Mouse (Mus musculus) hindbrain, embryonic 11.5 days (tissue): Measurements from ENCODE around the gene Klrc2. TPM values are rescaled to one million over a fixed set of nuclear protein-coding genes. Genes with fewer than 3 reads are reported as not detected.
"Not testable (repeated sequence)": the region's sequence is repeated elsewhere in the genome, so short reads cannot be mapped to it uniquely, and the experiment has no call there.

Experiments used
- ATAC-seq: fragments of 200-750 bp; cut with Nextera tagmentation; 2 replicates; pipeline ENCODE4 v1.8.0; 2017; ENCODE audit warnings: mild to moderate bottlenecking, moderate TSS enrichment, moderate library complexity; ENCODE audit not compliant: low FRiP score
- DNase-seq: peaks from one replicate; pipeline ENCODE4 v3.0.0-alpha.2; 2015; ENCODE audit warnings: low spot score
- H3K27ac ChIP-seq: fragments of 300-500 bp; sonication (generic); 2 replicates; pipeline ENCODE4 v1.5.1; 2014; ENCODE audit warnings: mild to moderate bottlenecking, low read depth, low read length
- H3K27me3 ChIP-seq: fragments of 300-500 bp; sonication (generic); 2 replicates; pipeline ENCODE4 v1.6.1; 2014; ENCODE audit warnings: mild to moderate bottlenecking, low read length, moderate library complexity, mixed read lengths; ENCODE audit not compliant: control insufficient read depth, insufficient read depth
- H3K36me3 ChIP-seq: fragments of 300-500 bp; sonication (generic); 2 replicates; pipeline ENCODE4 v1.6.1; 2014; ENCODE audit warnings: mild to moderate bottlenecking, low read length, moderate library complexity, mixed read lengths; ENCODE audit not compliant: control insufficient read depth, insufficient read depth
- H3K4me1 ChIP-seq: fragments of 300-500 bp; sonication (generic); replicated peaks from 2 replicates; pipeline ENCODE4 v1.6.1; 2014; ENCODE audit warnings: low read length, mixed read lengths; ENCODE audit not compliant: control insufficient read depth, insufficient read depth
- H3K4me2 ChIP-seq: fragments of 300-500 bp; sonication (generic); replicated peaks from 2 replicates; pipeline ENCODE4 v1.6.1; 2014; ENCODE audit warnings: mild to moderate bottlenecking, low read depth, low read length
- H3K4me3 ChIP-seq: fragments of 300-500 bp; sonication (generic); 2 replicates; pipeline ENCODE4 v1.5.1; 2014; ENCODE audit warnings: low read depth, low read length
- H3K9ac ChIP-seq: fragments of 300-500 bp; sonication (generic); 2 replicates; pipeline ENCODE4 v1.6.1; 2014; ENCODE audit warnings: low read depth, low read length
- H3K9me3 ChIP-seq: fragments of 300-500 bp; sonication (generic); 2 replicates; pipeline ENCODE4 v1.6.1; 2016; ENCODE audit warnings: low read length; ENCODE audit not compliant: control insufficient read depth
- WGBS: fragments of 180-500 bp; shearing (Covaris S2); extraction: QIAGEN DNeasy Blood & Tissue Kit; methylation state at CpG from one replicate; pipeline ENCODE4 v1.1.7; 2014; 5-methylcytosine and 5-hydroxymethylcytosine counted together
- polyA plus RNA-seq: library from polyadenylated mRNA; unstranded; fragments of >200 nt; fragmentation: Nextera tagmentation; extraction: Ambion mirVana; gene quantifications from 2 replicates; pipeline ENCODE4 v1.2.1, GENCODE M21; 2014

The Klrc2 gene
- polyA plus RNA-seq: not detected in 2 replicates

DNA sequence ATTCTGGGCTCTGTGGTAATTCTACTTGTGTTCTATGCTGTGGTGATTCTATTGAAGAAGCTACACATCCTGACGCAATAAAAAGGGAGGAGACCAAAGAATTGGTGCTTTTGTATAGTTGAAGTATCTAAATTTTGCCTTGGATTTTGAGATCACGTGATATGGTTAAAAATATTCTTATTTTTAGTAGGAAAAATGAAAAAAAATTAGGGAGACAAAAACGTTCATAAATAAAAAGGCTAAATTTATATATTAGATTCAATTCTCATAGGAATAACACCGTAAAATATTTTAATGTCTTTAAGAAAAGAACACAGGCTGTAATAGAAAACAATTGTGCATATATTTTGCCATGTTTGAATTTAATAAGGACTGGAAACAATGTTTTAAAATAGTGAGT is at the start of gene Klrc2:
Klrc2 (minus strand) TSS at position 101 of the 400 bp plus-strand sequence.
- not testable (repeated sequence) for DNase-seq, H3K9ac ChIP-seq, H3K9me3 ChIP-seq, H3K36me3 ChIP-seq, H3K4me1 ChIP-seq, ATAC-seq, H3K27ac ChIP-seq, H3K27me3 ChIP-seq, H3K4me3 ChIP-seq, H3K4me2 ChIP-seq
- 83% methylated on average over 4 of the region's 4 CpGs for WGBS

DNA sequence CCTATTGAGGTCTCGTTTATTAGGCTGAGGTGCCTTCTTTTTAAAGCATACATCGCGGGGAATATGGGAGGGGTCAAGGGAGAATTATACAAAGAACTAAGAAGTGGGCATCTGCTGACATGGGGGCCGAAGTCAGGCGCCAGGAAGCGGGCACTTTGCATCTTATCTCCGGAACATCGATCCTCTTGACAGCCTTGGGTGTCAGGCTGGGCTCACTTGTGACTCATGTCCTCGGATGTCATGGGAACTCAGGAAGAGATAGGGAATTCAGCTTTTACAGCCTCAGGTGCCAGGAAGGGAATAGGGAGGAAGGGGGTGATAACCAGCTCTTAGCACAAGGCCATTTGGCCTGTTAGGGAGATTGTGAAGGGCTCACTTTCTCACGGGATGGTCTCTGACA is 30.9 kb upstream of the Klrc2 start:
- not testable (repeated sequence) for H3K4me2 ChIP-seq, H3K4me3 ChIP-seq, H3K36me3 ChIP-seq, H3K4me1 ChIP-seq, H3K9me3 ChIP-seq, H3K27me3 ChIP-seq, H3K9ac ChIP-seq, DNase-seq, H3K27ac ChIP-seq, ATAC-seq
- WGBS: 89% methylated on average over 10 of the region's 10 CpGs

DNA sequence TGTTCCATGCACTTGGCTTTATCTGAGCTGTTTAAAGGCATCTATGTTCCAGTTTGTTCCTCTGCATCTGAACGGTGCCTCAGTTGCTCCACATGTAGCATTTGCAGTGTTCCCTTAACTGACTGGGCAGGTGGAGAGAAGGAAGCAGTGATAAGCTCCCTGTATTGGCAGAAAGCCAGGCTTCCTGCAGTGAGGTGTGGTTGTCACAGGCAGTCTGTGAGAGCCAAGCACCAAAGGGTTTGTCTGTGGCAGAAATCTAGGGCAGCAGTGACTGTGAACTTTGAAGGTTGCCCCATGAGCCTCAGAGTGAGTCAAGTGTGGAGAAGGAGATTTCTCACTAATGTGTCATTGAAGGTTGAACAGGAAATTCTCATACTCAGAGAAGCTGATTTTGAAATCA is 19.9 kb upstream of the Klrc2 start:
- no peak overlapping the region for H3K4me2 ChIP-seq
- 70% methylated on average over 1 of the region's 1 CpGs for WGBS
- no peaks in the 10 kb centered on the region for H3K4me1 ChIP-seq
- H3K27ac ChIP-seq: no peak overlapping the region
- DNase-seq (no peak), ATAC-seq (no peak)
- no peaks in the 10 kb centered on the region for H3K36me3 ChIP-seq
- no peak overlapping the region for H3K4me3 ChIP-seq
- no peaks in the 10 kb centered on the region for H3K9me3 ChIP-seq
- no peak overlapping the region for H3K9ac ChIP-seq
- no peaks in the 10 kb centered on the region for H3K27me3 ChIP-seq

- no peaks in the 10 kb centered on the region for H3K9me3 ChIP-seq
- H3K4me3 ChIP-seq: no peak within 1 kb of the TSS
- H3K36me3 ChIP-seq: no peaks in the 10 kb centered on the region
- no peaks in the 10 kb centered on the region for H3K27me3 ChIP-seq
- H3K4me2 ChIP-seq: no peak within 1 kb of the TSS
- H3K4me1 ChIP-seq: no peaks in the 10 kb centered on the region
- no peak within 1 kb of the TSS for H3K9ac ChIP-seq
- no peak for ATAC-seq
- WGBS: 87% methylated on average over 3 of the region's 3 CpGs
- no peak for DNase-seq
- H3K27ac ChIP-seq: no peak within 1 kb of the TSS
These were observed 18.4 kb upstream of the Klrc2 start, which contains the start of gene Klrc1 for GRCm38 (mm10) chr6:129678873-129679272. TSS of gene Klrc1 (minus strand) at chr6:129678973.

DNA sequence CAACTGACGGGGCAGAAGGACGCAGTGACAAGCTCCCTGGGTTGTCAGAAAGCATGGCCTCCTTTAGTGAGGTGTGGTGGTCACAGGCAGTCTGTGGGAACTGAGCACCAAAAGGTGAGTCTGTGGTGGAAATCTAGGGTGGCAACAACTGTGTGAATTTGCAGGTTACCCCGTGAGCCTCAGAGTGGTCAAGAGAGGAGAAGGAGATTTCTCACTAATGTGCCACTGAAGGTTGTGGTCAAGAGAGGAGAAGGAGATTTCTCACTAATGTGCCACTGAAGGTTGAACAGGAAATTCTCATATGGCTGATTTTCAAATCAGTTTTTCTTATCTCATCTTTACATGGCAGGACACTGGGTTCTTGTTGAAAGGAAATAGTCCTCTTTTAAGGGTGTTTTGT is 812 bp upstream of the Klrc2 start:
- H3K4me3 ChIP-seq, H3K27me3 ChIP-seq, H3K9ac ChIP-seq, H3K4me1 ChIP-seq, H3K9me3 ChIP-seq, ATAC-seq, H3K27ac ChIP-seq, DNase-seq, H3K4me2 ChIP-seq, H3K36me3 ChIP-seq: not testable (repeated sequence)
- WGBS: no CpG with 5 or more reads among the region's 3 CpGs

DNA sequence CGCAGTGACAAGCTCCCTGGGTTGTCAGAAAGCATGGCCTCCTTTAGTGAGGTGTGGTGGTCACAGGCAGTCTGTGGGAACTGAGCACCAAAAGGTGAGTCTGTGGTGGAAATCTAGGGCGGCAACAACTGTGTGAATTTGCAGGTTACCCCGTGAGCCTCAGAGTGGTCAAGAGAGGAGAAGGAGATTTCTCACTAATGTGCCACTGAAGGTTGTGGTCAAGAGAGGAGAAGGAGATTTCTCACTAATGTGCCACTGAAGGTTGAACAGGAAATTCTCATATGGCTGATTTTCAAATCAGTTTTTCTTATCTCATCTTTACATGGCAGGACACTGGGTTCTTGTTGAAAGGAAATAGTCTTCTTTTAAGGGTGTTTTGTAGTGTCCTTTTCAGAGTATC is 16.4 kb downstream of the Klrc2 start:
- not testable (repeated sequence) for DNase-seq, H3K4me3 ChIP-seq, H3K27ac ChIP-seq, H3K36me3 ChIP-seq, ATAC-seq, H3K27me3 ChIP-seq, H3K9me3 ChIP-seq, H3K4me1 ChIP-seq, H3K4me2 ChIP-seq, H3K9ac ChIP-seq
- 90% methylated on average over 2 of the region's 3 CpGs for WGBS

GRCm38 (mm10) chr6:129643237-129643636 is 17.3 kb downstream of the Klrc2 start, which contains the start of gene Klrc3:
TSS of gene Klrc3 (minus strand) at chr6:129643337.
- 90% methylated on average over 3 of the region's 3 CpGs for WGBS
- not testable (repeated sequence) for ATAC-seq, H3K27ac ChIP-seq, H3K4me3 ChIP-seq, H3K4me2 ChIP-seq, H3K36me3 ChIP-seq, H3K9ac ChIP-seq, H3K9me3 ChIP-seq, H3K27me3 ChIP-seq, DNase-seq, H3K4me1 ChIP-seq

DNA sequence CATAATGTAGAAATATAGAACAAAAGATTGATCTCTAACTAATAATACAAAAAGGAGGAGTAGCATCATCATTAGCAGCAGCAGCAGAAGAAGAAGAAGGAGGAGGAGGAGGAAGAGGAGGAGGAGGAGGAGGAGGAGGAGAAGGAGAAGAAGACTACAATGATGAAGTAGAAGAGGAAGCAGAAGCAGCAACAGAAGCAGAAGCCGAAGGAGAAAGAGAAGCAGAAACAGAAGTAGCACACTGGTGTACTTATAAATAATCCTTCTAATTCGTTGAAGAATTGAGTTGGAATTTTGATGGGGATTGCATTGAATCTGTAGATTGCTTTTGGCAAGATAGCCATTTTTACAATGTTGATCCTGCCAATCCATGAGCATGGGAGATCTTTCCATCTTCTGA is 29.4 kb downstream of the Klrc2 start:
- H3K4me1 ChIP-seq, H3K4me2 ChIP-seq, H3K27me3 ChIP-seq, H3K9ac ChIP-seq, H3K36me3 ChIP-seq, H3K4me3 ChIP-seq, H3K9me3 ChIP-seq, ATAC-seq, DNase-seq, H3K27ac ChIP-seq: not testable (repeated sequence)
- 84% methylated on average over 2 of the region's 2 CpGs for WGBS

DNA sequence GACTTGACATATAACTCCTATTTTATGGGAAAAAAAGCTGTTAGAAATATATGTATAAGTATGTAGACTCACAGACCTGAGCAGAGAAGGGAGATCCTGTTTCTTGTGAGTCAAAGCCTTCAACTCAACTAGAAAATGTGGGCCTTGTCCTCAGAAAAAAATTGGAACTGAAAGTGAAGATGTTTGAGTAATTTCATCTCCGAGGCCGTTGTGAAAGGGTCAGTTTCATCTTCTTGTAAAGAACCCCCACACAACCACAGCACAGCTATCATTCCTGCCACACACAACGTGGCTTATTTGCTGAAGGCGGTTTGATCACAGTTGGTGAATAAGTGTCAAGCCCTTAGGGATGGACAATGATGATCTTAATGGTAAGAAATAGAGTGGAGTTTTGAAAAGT is 36.8 kb downstream of the Klrc2 start, which contains the start of gene Klrk1:
Klrk1 (minus strand) TSS at position 130 of the 400 bp plus-strand sequence.
- H3K4me2 ChIP-seq: no peak within 1 kb of the TSS
- no peak for DNase-seq
- H3K4me1 ChIP-seq: no peaks in the 10 kb centered on the region
- no peaks in the 10 kb centered on the region for H3K27me3 ChIP-seq
- H3K36me3 ChIP-seq: no peaks in the 10 kb centered on the region
- no peak for ATAC-seq
- no peak within 1 kb of the TSS for H3K9ac ChIP-seq
- no peak within 1 kb of the TSS for H3K4me3 ChIP-seq
- WGBS: 78% methylated on average over 4 of the region's 4 CpGs
- H3K9me3 ChIP-seq: no peaks in the 10 kb centered on the region
- no peak within 1 kb of the TSS for H3K27ac ChIP-seq
